9 mouse cellular contexts compared by ENCODE assay signal in the genomic region with DNA sequence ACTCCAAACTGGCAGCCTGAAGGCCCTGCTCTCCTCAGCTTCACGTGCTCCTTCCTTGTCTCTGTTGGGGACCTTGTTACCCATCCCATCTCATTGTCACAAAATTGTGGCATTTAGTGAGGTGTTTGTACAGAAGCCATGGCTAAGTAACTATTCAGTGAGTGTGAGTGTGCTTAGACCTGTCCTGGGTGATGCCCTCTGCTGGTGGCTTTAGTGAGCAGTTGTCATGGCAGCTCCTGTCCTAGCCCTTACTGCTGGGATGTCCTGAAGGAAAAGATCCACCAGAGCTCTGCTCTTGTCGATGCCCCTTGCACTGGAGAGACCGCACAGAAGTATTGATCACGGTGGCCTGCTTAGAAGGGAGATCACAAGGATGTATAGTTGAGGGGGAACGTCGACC. TPM values are rescaled to one million over a fixed set of nuclear protein-coding genes. Genes with fewer than 3 reads are reported as not detected.
DNase-seq lines count a peak whose midpoint lies in the region; ATAC-seq and TF ChIP-seq lines count a peak whose summit lies in the region.
"Had no signal": no experiment of that assay in that cellular context is flagged by ENCODE, and none has a peak within 500 bp of the region (broad histone marks: within the 10 kb centered on the region; RNA-seq: fewer than 3 reads in every experiment).

No protein-coding gene starts in this region.

- H3K9me3 ChIP-seq in liver, postnatal 0 days (ENCODE audit: low read length), result no peaks in the 10 kb centered on the region
- no peaks in the 10 kb centered on the region for H3K9me3 ChIP-seq in forebrain, embryonic 15.5 days
- H3K9me3 ChIP-seq: embryonic facial prominence, embryonic 12.5 days had no signal

- peak overlapping the region; percentile 65; the same call in 1 of the 2 replicates for H3K27ac ChIP-seq in liver, postnatal 0 days (ENCODE audit: low read depth)
- no peak overlapping the region for H3K27ac ChIP-seq in forebrain, embryonic 15.5 days (replicated peaks)
- H3K27ac ChIP-seq: embryonic facial prominence, embryonic 12.5 days had no signal

- H3K4me3 ChIP-seq in liver, postnatal 0 days (ENCODE audit: low read depth, low read length), result no peak overlapping the region
- no peak overlapping the region for H3K4me3 ChIP-seq in forebrain, embryonic 15.5 days
- H3K4me3 ChIP-seq: embryonic facial prominence, embryonic 12.5 days had no signal

- DNase-seq in adrenal gland, postnatal 36 days, result peak; percentile 26 to 28
- DNase-seq in adrenal gland, adult 8-10 months, result no peak
- DNase-seq in liver, postnatal 0 days, result peak; percentile 47
- DNase-seq in liver, result no peak
- DNase-seq in naive thymus-derived CD4-positive, alpha-beta T cell, adult 2 months (ENCODE audit: low read depth), result peak; percentile 59
- no peak for DNase-seq in frontal cortex, postnatal 36 days (ENCODE audit: low spot score in 2 of 2)

- ATAC-seq in liver, postnatal 0 days, result no peak
- ATAC-seq in activated CD4-positive, CD25-positive, alpha-beta regulatory T cell, adult 4 months, result peak; percentile 68
- no peak for ATAC-seq in forebrain, embryonic 15.5 days (replicated peaks)

- TF ChIP-seq EP300 in liver, postnatal 0 days (IDR thresholded peaks at IDR 0.05; ENCODE audit: low read depth), result no peak

- WGBS in liver, postnatal 0 days (ENCODE audit: insufficient replicate concordance), result 80% methylated on average over 6 of the region's 6 CpGs
- 90% methylated on average over 6 of the region's 6 CpGs for WGBS in forebrain, embryonic 15.5 days

- peak; percentile 71 for TF ChIP-seq CTCF in liver, postnatal 0 days (IDR thresholded peaks at IDR 0.05; ENCODE audit: low read depth)

- no peak overlapping the region for H3K9ac ChIP-seq in liver, postnatal 0 days (replicated peaks)
- no peak overlapping the region for H3K9ac ChIP-seq in forebrain, embryonic 15.5 days (replicated peaks)
- H3K9ac ChIP-seq: embryonic facial prominence, embryonic 12.5 days had no signal

- H3K27me3 ChIP-seq in liver, postnatal 0 days (ENCODE audit: insufficient read depth, low read length), result no peaks in the 10 kb centered on the region
- no peaks in the 10 kb centered on the region for H3K27me3 ChIP-seq in forebrain, embryonic 15.5 days
- H3K27me3 ChIP-seq: embryonic facial prominence, embryonic 12.5 days had no signal

- H3K4me1 ChIP-seq in liver, postnatal 0 days (ENCODE audit: insufficient read depth), result peaks cover 5% of the 10 kb centered on the region; the same call in 1 of the 2 replicates
- H3K4me1 ChIP-seq in forebrain, embryonic 15.5 days, result no peaks in the 10 kb centered on the region; the same call in 1 of the 2 replicates
- H3K4me1 ChIP-seq: embryonic facial prominence, embryonic 12.5 days had no signal

- H3K36me3 ChIP-seq in liver, postnatal 0 days (replicated peaks; ENCODE audit: insufficient read depth, low read length), result peaks cover 69% of the 10 kb centered on the region
- peaks cover 62% of the 10 kb centered on the region for H3K36me3 ChIP-seq in forebrain, embryonic 15.5 days

- no peak overlapping the region for H3K4me2 ChIP-seq in liver, postnatal 0 days (ENCODE audit: low read depth, low read length)
- no peak overlapping the region for H3K4me2 ChIP-seq in forebrain, embryonic 15.5 days (replicated peaks)
- H3K4me2 ChIP-seq: embryonic facial prominence, embryonic 12.5 days had no signal

RNA-seq across cellular contexts. Expression of a gene that starts 7.0 kb away (rescaled TPM):
- total RNA-seq in adrenal gland, postnatal 36 days (2021), result 10 to 100 TPM; 76.2 to 86.3 TPM
- 10 to 100 TPM; 77.2 to 92.4 (median 82.4) TPM for total RNA-seq in adrenal gland, adult 8-10 months (2022)
- 62.4 and 68.5 TPM in 2 replicates for polyA plus RNA-seq in liver, postnatal 0 days (2015; fragmentation: Nextera tagmentation; extraction: Ambion mirVana)
- polyA plus RNA-seq in activated CD4-positive, CD25-positive, alpha-beta regulatory T cell, adult 4 months (2017; shearing (Covaris generic)), result 100 to 1,000 TPM in 1 of 2 experiments, 10 to 100 TPM in 1; 99.4 to 120 TPM
- 101 and 103 TPM in 2 replicates for polyA plus RNA-seq in forebrain, embryonic 15.5 days (2015; fragmentation: Nextera tagmentation; extraction: Ambion mirVana)

RNA-seq across cellular contexts. Expression of a gene that starts 11.1 kb away (rescaled TPM):
- total RNA-seq in adrenal gland, postnatal 36 days (2021), result not detected
- not detected for total RNA-seq in adrenal gland, adult 8-10 months (2022)
- polyA plus RNA-seq in liver, postnatal 0 days (2015; fragmentation: Nextera tagmentation; extraction: Ambion mirVana), result 0.25 and 0.40 TPM in 2 replicates
- 1 to 10 TPM; 4.0 to 7.4 TPM for polyA plus RNA-seq in activated CD4-positive, CD25-positive, alpha-beta regulatory T cell, adult 4 months (2017; shearing (Covaris generic))
- polyA plus RNA-seq in forebrain, embryonic 15.5 days (2015; fragmentation: Nextera tagmentation; extraction: Ambion mirVana), result 2.1 and 2.3 TPM in 2 replicates

RNA-seq across cellular contexts. Expression of a gene that starts 25.0 kb away (rescaled TPM):
- total RNA-seq in adrenal gland, postnatal 36 days (2021), result not detected
- under 1 TPM in 1 of 4 experiments, not detected in 3; 0.38 TPM for total RNA-seq in adrenal gland, adult 8-10 months (2022)
- not detected in 2 replicates for polyA plus RNA-seq in liver, postnatal 0 days (2015; fragmentation: Nextera tagmentation; extraction: Ambion mirVana)
- polyA plus RNA-seq in activated CD4-positive, CD25-positive, alpha-beta regulatory T cell, adult 4 months (2017; shearing (Covaris generic)), result 1 to 10 TPM; 1.6 to 1.9 TPM
- polyA plus RNA-seq in forebrain, embryonic 15.5 days (2015; fragmentation: Nextera tagmentation; extraction: Ambion mirVana), result 0.25 and 0.65 TPM in 2 replicates

RNA-seq across cellular contexts. Expression of a gene that starts 53.7 kb away (rescaled TPM):
- under 1 TPM; 0.13 to 0.43 TPM for total RNA-seq in adrenal gland, postnatal 36 days (2021)
- total RNA-seq in adrenal gland, adult 8-10 months (2022), result under 1 TPM in 3 of 4 experiments, not detected in 1; 0.12 to 0.25 (median 0.19) TPM
- 0.59 and 0.72 TPM in 2 replicates for polyA plus RNA-seq in liver, postnatal 0 days (2015; fragmentation: Nextera tagmentation; extraction: Ambion mirVana)
- polyA plus RNA-seq in activated CD4-positive, CD25-positive, alpha-beta regulatory T cell, adult 4 months (2017; shearing (Covaris generic)), result 1 to 10 TPM; 7.8 to 9.3 TPM
- 0.05 and 0.09 TPM in 2 replicates for polyA plus RNA-seq in forebrain, embryonic 15.5 days (2015; fragmentation: Nextera tagmentation; extraction: Ambion mirVana)

Comparison
In these comparisons a context has a peak if more than half of its experiments do, and no peak if none do; other contexts are left out.
1. DNase-seq: peak in adrenal gland, postnatal 36 days (2 of 2), liver, postnatal 0 days (single experiment) and naive thymus-derived CD4-positive, alpha-beta T cell, adult 2 months (single experiment); none in adrenal gland, adult 8-10 months (single experiment), liver (single experiment) and frontal cortex, postnatal 36 days (0 of 2).